Mouse (Mus musculus) cerebellum, adult 2 months (tissue): ENCODE data around the gene Cmtm3.

ENCODE experiments used
- CTCF ChIP-seq: fragments of 200-500 bp; IDR thresholded peaks from 2 replicates; pipeline ENCODE4 v1.5.1; 2011; ENCODE audit warnings: low read depth, mild to moderate bottlenecking, control low read depth, low read length, moderate library complexity, borderline replicate concordance; ENCODE audit not compliant: insufficient read depth
- POLR2A ChIP-seq: fragments of 200-500 bp; IDR thresholded peaks from 2 replicates; pipeline ENCODE4 v1.6.1; 2011; ENCODE audit warnings: low read length, control low read depth, borderline replicate concordance; ENCODE audit not compliant: insufficient read depth

GRCm38 (mm10) chr8:104342426-104342825, 3.2 kb downstream of the Cmtm3 start:
- TF ChIP-seq POLR2A, result no peak
- no peak for TF ChIP-seq CTCF
